10 mouse cellular contexts compared by ENCODE assay signal in genomic region chrX:51397457-51397856, GRCm38 (mm10).
DNase-seq lines count a peak whose midpoint lies in the region; ATAC-seq and TF ChIP-seq lines count a peak whose summit lies in the region.
"Had no signal": no experiment of that assay in that cellular context is flagged by ENCODE, and none has a peak within 500 bp of the region (broad histone marks: within the 10 kb centered on the region; RNA-seq: fewer than 3 reads in every experiment).

No protein-coding gene starts in this region.

- peak; percentile 83 for DNase-seq in kidney, postnatal 0 days (ENCODE audit: low spot score)
- DNase-seq in 416B (ENCODE audit: low read depth) (peak; percentile 47), ES-E14 (ENCODE audit: low read depth, low spot score) (peak; percentile 12)
- DNase-seq in hindbrain, embryonic 14.5 days (ENCODE audit: low spot score) = peak; percentile 59
- no peak for DNase-seq in urinary bladder, adult 2 months (ENCODE audit: low spot score)
- DNase-seq in cerebellum, adult 8-10 months = no peak
- DNase-seq in gastrocnemius, postnatal 14 days = no peak

- H3K36me3 ChIP-seq in kidney, postnatal 0 days (ENCODE audit: insufficient read depth, low read length) = no peaks in the 10 kb centered on the region
- no peaks in the 10 kb centered on the region for H3K36me3 ChIP-seq in kidney, embryonic 15.5 days
- no peaks in the 10 kb centered on the region for H3K36me3 ChIP-seq in ES-E14 (ENCODE audit: control insufficient read depth, insufficient read depth, low read length, poor library complexity, severe bottlenecking)
- no peaks in the 10 kb centered on the region for H3K36me3 ChIP-seq in hindbrain, embryonic 14.5 days (replicated peaks; ENCODE audit: control insufficient read depth, insufficient read depth)
- H3K36me3 ChIP-seq: heart, embryonic 10.5 days had no signal

- intact Hi-C loops in gastrocnemius, postnatal 14 days (cut with DNase I; ENCODE audit: low total_unique reads) = no loop called here

- H3K9me3 ChIP-seq in kidney, postnatal 0 days (replicated peaks; ENCODE audit: low read length) = no peaks in the 10 kb centered on the region
- no peaks in the 10 kb centered on the region for H3K9me3 ChIP-seq in kidney, embryonic 15.5 days (replicated peaks)
- H3K9me3 ChIP-seq in ES-E14 (ENCODE audit: control insufficient read depth, insufficient read depth, low read depth, low read length) = no peaks in the 10 kb centered on the region
- no peaks in the 10 kb centered on the region for H3K9me3 ChIP-seq in hindbrain, embryonic 14.5 days (ENCODE audit: control insufficient read depth, low read length)
- H3K9me3 ChIP-seq: heart, embryonic 10.5 days had no signal

- H3K4me2 ChIP-seq in kidney, postnatal 0 days (ENCODE audit: low read length) = no peak overlapping the region
- H3K4me2 ChIP-seq in kidney, embryonic 15.5 days = no peak overlapping the region
- no peak overlapping the region for H3K4me2 ChIP-seq in hindbrain, embryonic 14.5 days (replicated peaks)

- H3K9ac ChIP-seq in kidney, postnatal 0 days (ENCODE audit: low read depth, low read length) = no peak overlapping the region
- H3K9ac ChIP-seq in kidney, embryonic 15.5 days = no peak overlapping the region
- H3K9ac ChIP-seq in ES-E14 (ENCODE audit: insufficient read depth, low read depth, low read length, poor library complexity, severe bottlenecking) = no peak overlapping the region
- H3K9ac ChIP-seq in hindbrain, embryonic 14.5 days = no peak overlapping the region
- H3K9ac ChIP-seq: liver, embryonic 14.5 days had no signal

- H3K4me3 ChIP-seq in kidney, postnatal 0 days (replicated peaks; ENCODE audit: low read depth, low read length) = no peak overlapping the region
- H3K4me3 ChIP-seq in kidney, embryonic 15.5 days (replicated peaks) = no peak overlapping the region
- H3K4me3 ChIP-seq in ES-E14 (ENCODE audit: insufficient read depth in 1 of 2, low read depth in 1 of 2, low read length in 2 of 2, poor library complexity in 1 of 2, severe bottlenecking in 1 of 2) = 0 out of 4 replicates have a peak overlapping the region, but pooled peaks of 1 of the 2 experiments have one; percentile 26
- no peak overlapping the region for H3K4me3 ChIP-seq in hindbrain, embryonic 14.5 days (replicated peaks; ENCODE audit: low read length)
- H3K4me3 ChIP-seq: heart, embryonic 10.5 days had no signal

- no peaks in the 10 kb centered on the region for H3K4me1 ChIP-seq in kidney, postnatal 0 days (replicated peaks; ENCODE audit: insufficient read depth, low read length)
- H3K4me1 ChIP-seq in kidney, embryonic 15.5 days = no peaks in the 10 kb centered on the region
- no peaks in the 10 kb centered on the region for H3K4me1 ChIP-seq in ES-E14 (ENCODE audit: control insufficient read depth in 2 of 2, insufficient read depth in 2 of 2, low read length in 2 of 2, poor library complexity in 1 of 2)
- H3K4me1 ChIP-seq in hindbrain, embryonic 14.5 days (replicated peaks; ENCODE audit: control insufficient read depth, insufficient read depth, low read length) = no peaks in the 10 kb centered on the region
- H3K4me1 ChIP-seq: heart, embryonic 10.5 days had no signal

- H3K27ac ChIP-seq in kidney, postnatal 0 days = no peak overlapping the region
- no peak overlapping the region for H3K27ac ChIP-seq in kidney, embryonic 15.5 days
- H3K27ac ChIP-seq in ES-E14 (ENCODE audit: insufficient read depth, low read depth, low read length, poor library complexity, severe bottlenecking) = no peak overlapping the region
- H3K27ac ChIP-seq in hindbrain, embryonic 14.5 days = no peak overlapping the region
- H3K27ac ChIP-seq: heart, embryonic 10.5 days; liver, embryonic 14.5 days had no signal

- no peaks in the 10 kb centered on the region for H3K27me3 ChIP-seq in kidney, postnatal 0 days (ENCODE audit: insufficient read depth, low read length)
- peaks cover 17% of the 10 kb centered on the region for H3K27me3 ChIP-seq in kidney, embryonic 15.5 days
- no peaks in the 10 kb centered on the region; the same call in 1 of the 2 replicates for H3K27me3 ChIP-seq in hindbrain, embryonic 14.5 days (ENCODE audit: control insufficient read depth, insufficient read depth, low read length)

- in situ Hi-C loops in ES-E14 (cut with MboI; ENCODE audit: low sequenced_read_pairs in 2 of 2, unreplicated experiment in 2 of 2) = no loop called here

- ATAC-seq in kidney, postnatal 0 days (replicated peaks; ENCODE audit: low FRiP score, low read depth) = no peak
- no peak for ATAC-seq in kidney, embryonic 15.5 days (replicated peaks; ENCODE audit: low FRiP score)
- 0 out of 2 replicates have a peak, but pooled peaks have one; percentile 69 for ATAC-seq in hindbrain, embryonic 14.5 days (ENCODE audit: low FRiP score)

- peak; percentile 76 for TF ChIP-seq CTCF in kidney, postnatal 0 days (IDR thresholded peaks at IDR 0.05; ENCODE audit: low read depth)

TF ChIP-seq in ES-E14, 5 proteins besides CTCF, POLR2A, EP300 and RAD21:
- no peak for TF ChIP-seq MAFK (IDR thresholded peaks at IDR 0.05; ENCODE audit: insufficient read depth, low read depth, low read length)
- TF ChIP-seq ZC3H11A (IDR thresholded peaks at IDR 0.05; ENCODE audit: borderline replicate concordance, low read depth, low read length) = peak; percentile 27; the same call in 1 of the 2 replicates
- no peak for TF ChIP-seq HCFC1 (IDR thresholded peaks at IDR 0.05; ENCODE audit: borderline replicate concordance, insufficient read depth, low read length)
TF ChIP-seq in ES-E14: peak in this region for 1.

Comparison
In these comparisons a context has a peak if more than half of its experiments do, and no peak if none do; other contexts are left out.
1. DNase-seq: peak in kidney, postnatal 0 days (single experiment), 416B (single experiment), ES-E14 (single experiment) and hindbrain, embryonic 14.5 days (single experiment); none in urinary bladder, adult 2 months (single experiment), cerebellum, adult 8-10 months (single experiment) and gastrocnemius, postnatal 14 days (single experiment).